Mouse (Mus musculus) hindbrain, embryonic 10.5 days (tissue): Measurements from ENCODE around the gene Unc13c. TPM values are rescaled to one million over a fixed set of nuclear protein-coding genes. Genes with fewer than 3 reads are reported as not detected.

ENCODE experiments used
- DNase-seq: peaks from one replicate; pipeline ENCODE4 v3.0.0-alpha.2; 2017; ENCODE audit warnings: low spot score
- H3K27ac ChIP-seq: fragments of 300-500 bp; sonication (generic); 2 replicates; pipeline ENCODE4 v1.5.1; 2016; ENCODE audit warnings: mild to moderate bottlenecking, moderate library complexity
- H3K27me3 ChIP-seq: fragments of 300-500 bp; sonication (generic); 2 replicates; pipeline ENCODE4 v1.6.1; 2016; ENCODE audit warnings: mild to moderate bottlenecking; ENCODE audit not compliant: poor library complexity, insufficient read depth, severe bottlenecking
- H3K36me3 ChIP-seq: fragments of 300-500 bp; sonication (generic); 2 replicates; pipeline ENCODE4 v1.6.1; 2016; ENCODE audit warnings: mild to moderate bottlenecking, moderate library complexity
- H3K4me1 ChIP-seq: fragments of 300-500 bp; sonication (generic); replicated peaks from 2 replicates; pipeline ENCODE4 v1.6.1; 2016; ENCODE audit warnings: mild to moderate bottlenecking
- H3K4me3 ChIP-seq: fragments of 300-500 bp; sonication (generic); 2 replicates; pipeline ENCODE4 v1.5.1; 2016; ENCODE audit warnings: mild to moderate bottlenecking, moderate library complexity
- H3K9me3 ChIP-seq: fragments of 300-500 bp; sonication (generic); 2 replicates; pipeline ENCODE4 v1.6.1; 2016; ENCODE audit warnings: mild to moderate bottlenecking, moderate library complexity
- WGBS: fragments of 180-500 bp; shearing (Covaris S2); methylation state at CpG from one replicate; pipeline ENCODE4 v1.1.7; 2016; 5-methylcytosine and 5-hydroxymethylcytosine counted together
- polyA plus RNA-seq: library from polyadenylated mRNA; unstranded; fragments of >200 nt; fragmentation: Nextera tagmentation; extraction: Ambion mirVana; gene quantifications from 2 replicates; pipeline ENCODE4 v1.2.1, GENCODE M21; 2016

Gene Unc13c
- polyA plus RNA-seq, 1 experiment from 2014 or later, result 0.30 TPM

DNA sequence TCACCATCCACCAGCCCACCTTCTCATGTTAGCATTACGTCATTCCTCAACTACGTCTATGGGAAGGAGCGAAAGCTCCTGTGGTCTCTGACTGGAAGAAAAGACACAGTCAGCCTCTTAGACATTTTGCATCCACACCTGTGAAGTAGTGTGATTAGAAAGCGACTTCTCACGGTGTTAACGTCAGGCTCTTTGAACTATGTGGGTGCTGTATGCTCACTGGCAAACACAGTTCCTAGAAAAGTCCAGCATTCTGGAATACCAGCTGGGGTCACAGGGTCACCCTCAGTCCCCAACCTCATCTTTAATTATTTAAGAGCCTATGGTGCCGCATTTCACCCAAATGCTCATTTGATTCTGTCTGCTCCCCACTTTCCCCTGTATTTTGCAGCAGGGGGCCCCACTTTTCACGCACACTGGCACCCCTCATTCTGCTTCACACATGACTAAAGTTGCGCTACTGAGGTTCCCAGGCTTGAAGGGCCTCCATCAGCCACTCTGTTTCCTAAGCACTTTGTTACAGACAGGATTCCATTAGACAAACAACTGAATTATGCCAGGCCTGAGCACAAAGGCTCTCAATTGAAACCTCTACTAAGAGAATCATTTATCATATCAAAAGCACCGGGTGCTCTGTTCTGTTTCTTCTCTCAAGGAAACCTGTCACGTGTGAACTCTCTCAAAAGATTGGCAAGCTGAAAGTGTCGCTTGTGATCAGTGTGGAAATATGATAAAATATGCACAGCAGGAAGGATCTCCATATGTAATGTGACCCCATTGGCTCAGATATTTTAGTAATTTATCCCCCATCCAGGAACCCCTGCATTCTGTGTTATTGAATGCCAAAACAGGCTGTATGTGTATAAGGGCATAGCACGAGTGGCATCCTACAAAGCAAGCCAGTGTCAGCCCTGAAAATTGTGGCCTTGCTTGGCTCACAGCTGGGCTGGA is 287.9 kb downstream of the Unc13c start:
- no peaks in the 10 kb centered on the region for H3K36me3 ChIP-seq
- peak overlapping the region; percentile 62 for H3K27ac ChIP-seq
- WGBS, result 61% methylated on average over 13 of the region's 13 CpGs
- peaks cover 5% of the 10 kb centered on the region; the same call in 1 of the 2 replicates for H3K27me3 ChIP-seq
- H3K9me3 ChIP-seq, result no peaks in the 10 kb centered on the region
- H3K4me1 ChIP-seq, result peaks cover 25% of the 10 kb centered on the region
- no peak for DNase-seq
- no peak overlapping the region for H3K4me3 ChIP-seq

DNA sequence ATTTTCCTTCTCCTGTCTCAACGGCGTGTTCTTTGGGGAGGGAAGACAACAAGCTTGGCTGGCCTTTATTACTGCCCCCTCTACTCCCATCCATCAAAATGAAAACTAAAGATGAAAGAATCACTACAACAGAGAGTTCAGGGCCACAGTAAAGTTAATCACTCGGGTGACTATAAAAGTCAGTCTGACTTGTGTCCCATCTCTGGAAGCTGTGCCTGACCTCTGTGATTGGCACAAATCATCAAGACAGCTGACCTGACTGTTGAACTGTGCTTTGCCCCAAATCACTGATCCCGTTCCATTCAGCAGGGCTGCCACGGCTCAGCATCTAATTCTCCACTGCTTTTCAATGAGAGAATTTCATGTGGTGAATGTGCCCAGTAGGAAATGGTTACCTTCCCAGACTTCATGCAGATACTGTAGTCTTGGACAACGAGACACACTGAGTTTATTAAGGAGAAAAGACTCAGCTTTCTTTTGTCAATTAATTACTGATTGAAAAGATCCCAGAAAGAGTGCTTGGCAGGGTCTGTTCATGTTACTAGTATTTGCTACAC is 297.0 kb downstream of the Unc13c start:
- Histone ChIP-seq H3K27ac (no peak overlapping the region), H3K36me3 (no peaks in the 10 kb centered on the region), H3K4me3 (no peak overlapping the region), H3K27me3 (no peaks in the 10 kb centered on the region), H3K9me3 (no peaks in the 10 kb centered on the region), H3K4me1 (peaks cover 6% of the 10 kb centered on the region)
- 54% methylated on average over 6 of the region's 6 CpGs for WGBS
- DNase-seq, result no peak

DNA sequence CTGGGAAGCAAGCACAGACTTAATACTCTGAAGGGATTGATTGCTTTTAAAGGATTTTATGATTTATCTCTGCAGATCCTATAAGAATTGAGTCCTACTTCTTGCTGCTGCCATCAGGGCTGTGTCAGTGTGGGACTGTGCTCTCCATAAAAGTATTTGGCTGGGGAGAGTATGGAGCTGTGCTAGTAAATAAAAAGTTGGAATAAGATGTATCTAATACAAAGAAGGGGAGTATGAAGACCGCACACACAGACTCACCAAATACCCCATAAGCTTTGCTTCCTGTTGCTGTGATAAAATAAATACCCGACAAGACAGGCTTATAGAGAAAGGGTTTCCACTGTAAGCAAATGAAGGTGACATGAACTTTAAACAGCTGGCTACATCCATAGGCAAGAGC is 298.7 kb downstream of the Unc13c start:
- Histone ChIP-seq H3K4me1 (no peaks in the 10 kb centered on the region), H3K27me3 (no peaks in the 10 kb centered on the region), H3K27ac (no peak overlapping the region), H3K36me3 (no peaks in the 10 kb centered on the region), H3K4me3 (no peak overlapping the region), H3K9me3 (no peaks in the 10 kb centered on the region)
- WGBS, result 91% methylated on average over 2 of the region's 2 CpGs
- DNase-seq, result no peak

DNA sequence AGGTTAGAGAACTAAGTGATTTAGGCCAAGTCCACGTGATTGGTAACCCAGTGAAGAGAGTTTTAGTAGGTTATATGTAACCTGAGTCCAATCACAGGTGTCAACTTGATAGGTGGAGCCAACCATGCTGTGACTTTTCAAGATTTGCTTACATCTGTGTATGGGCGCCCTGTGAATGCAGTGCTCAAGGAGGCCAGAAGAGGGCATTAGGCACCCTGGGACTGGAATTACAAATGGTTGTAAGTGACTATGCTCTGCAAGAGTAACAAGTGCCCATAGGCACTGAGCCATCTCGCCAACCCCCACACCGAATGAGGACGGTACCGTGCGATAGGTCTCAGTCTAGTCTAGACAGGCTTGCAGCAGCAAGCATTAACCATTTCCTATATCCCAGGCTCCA is 305.9 kb downstream of the Unc13c start:
- 87% methylated on average over 7 of the region's 7 CpGs for WGBS
- H3K9me3 ChIP-seq, result no peaks in the 10 kb centered on the region
- no peak for DNase-seq
- no peak overlapping the region for H3K27ac ChIP-seq
- H3K27me3 ChIP-seq, result no peaks in the 10 kb centered on the region
- no peak overlapping the region for H3K4me3 ChIP-seq
- peaks cover 11% of the 10 kb centered on the region for H3K4me1 ChIP-seq
- H3K36me3 ChIP-seq, result no peaks in the 10 kb centered on the region

DNA sequence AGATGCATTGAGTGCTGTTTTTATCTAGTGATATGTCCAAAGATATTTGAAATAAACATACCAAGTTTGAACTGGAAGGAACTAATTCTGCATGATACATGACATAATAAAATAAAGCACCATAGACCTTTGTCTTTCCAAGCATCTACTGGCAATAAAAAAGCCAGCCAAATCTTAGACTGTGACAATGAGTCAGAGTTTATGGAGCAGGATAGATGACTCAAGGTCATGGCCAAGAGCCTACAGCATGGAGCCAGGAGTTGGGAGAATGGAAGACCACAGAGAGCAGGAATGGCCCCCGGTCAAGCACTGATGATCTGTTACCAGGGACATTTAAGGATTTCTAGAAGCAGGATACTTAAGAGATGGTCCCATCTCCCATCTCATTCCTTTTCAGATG is 319.7 kb downstream of the Unc13c start:
- no peaks in the 10 kb centered on the region for H3K27me3 ChIP-seq
- no peak overlapping the region for H3K4me3 ChIP-seq
- H3K36me3 ChIP-seq, result no peaks in the 10 kb centered on the region
- H3K4me1 ChIP-seq, result no peaks in the 10 kb centered on the region
- no peaks in the 10 kb centered on the region for H3K9me3 ChIP-seq
- H3K27ac ChIP-seq, result no peak overlapping the region
- DNase-seq, result no peak
- WGBS, result 95% methylated on average over 1 of the region's 1 CpGs

DNA sequence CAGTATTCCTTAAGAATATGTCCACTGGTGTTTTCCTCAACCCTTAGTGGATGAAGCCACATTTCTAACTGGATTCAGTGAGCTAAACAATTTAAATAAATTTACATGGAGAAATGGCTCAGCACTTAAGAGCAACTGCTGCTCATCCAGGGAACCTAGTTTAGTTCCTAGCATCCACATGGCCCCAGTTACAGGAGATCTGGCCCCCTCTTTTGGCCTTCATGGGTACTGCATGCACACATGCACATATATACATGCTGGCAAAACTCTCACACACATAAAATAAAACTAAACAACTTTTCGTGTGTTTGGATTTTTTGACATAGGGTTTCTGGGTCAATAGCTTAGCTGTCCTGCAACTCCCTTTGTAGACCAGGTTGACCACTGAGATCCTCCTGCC is 330.6 kb downstream of the Unc13c start:
- Histone ChIP-seq H3K4me3 (no peak overlapping the region), H3K4me1 (no peaks in the 10 kb centered on the region), H3K9me3 (no peaks in the 10 kb centered on the region), H3K27ac (no peak overlapping the region), H3K36me3 (no peaks in the 10 kb centered on the region), H3K27me3 (no peaks in the 10 kb centered on the region)
- 93% methylated on average over 1 of the region's 1 CpGs for WGBS
- DNase-seq, result no peak

DNA sequence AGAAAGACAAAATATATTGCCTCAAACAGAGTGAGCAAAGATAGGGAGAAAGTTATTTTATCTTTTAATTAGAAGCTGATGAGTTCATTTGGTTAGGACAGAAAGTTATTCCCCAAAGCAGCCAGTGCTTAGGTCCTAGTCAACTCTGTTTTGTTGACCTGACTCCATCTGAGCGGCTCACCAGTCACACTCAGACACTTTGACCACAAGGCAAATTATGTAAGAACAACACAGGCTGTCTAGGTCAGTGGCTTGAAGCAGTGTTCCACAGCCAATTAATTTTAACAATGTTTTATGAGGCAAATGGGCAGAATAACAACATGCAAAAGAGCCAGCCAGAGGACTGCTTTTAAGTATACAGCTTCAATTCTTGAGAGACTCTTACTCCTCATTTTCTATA is 343.6 kb downstream of the Unc13c start:
- H3K4me3 ChIP-seq, result no peak overlapping the region
- H3K9me3 ChIP-seq, result no peaks in the 10 kb centered on the region
- H3K36me3 ChIP-seq, result no peaks in the 10 kb centered on the region
- 81% methylated on average over 1 of the region's 1 CpGs for WGBS
- H3K4me1 ChIP-seq, result no peaks in the 10 kb centered on the region
- DNase-seq, result no peak
- no peaks in the 10 kb centered on the region for H3K27me3 ChIP-seq
- H3K27ac ChIP-seq, result no peak overlapping the region

DNA sequence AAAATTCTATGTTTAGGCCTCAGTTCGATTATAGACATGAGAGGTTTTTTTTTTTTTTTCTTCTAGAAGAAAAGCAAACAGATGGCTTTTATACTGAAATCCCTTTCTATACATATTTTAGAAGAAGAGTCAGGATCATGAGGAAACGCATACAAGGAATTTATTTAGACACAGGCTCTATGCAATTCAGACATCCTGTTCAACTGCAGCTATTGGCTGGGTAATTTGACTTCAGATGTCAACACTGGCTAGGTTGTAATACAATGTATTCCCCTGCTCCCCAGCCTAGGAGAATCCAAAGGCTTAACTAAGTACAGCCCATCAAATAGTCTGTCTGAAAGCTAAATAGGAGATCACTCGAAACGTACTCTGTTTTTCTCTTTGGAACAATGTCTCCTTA is 355.9 kb downstream of the Unc13c start:
- 84% methylated on average over 4 of the region's 4 CpGs for WGBS
- no peaks in the 10 kb centered on the region for H3K27me3 ChIP-seq
- H3K9me3 ChIP-seq, result no peaks in the 10 kb centered on the region
- no peaks in the 10 kb centered on the region for H3K36me3 ChIP-seq
- no peak for DNase-seq
- no peak overlapping the region for H3K27ac ChIP-seq
- no peaks in the 10 kb centered on the region for H3K4me1 ChIP-seq
- H3K4me3 ChIP-seq, result no peak overlapping the region

DNA sequence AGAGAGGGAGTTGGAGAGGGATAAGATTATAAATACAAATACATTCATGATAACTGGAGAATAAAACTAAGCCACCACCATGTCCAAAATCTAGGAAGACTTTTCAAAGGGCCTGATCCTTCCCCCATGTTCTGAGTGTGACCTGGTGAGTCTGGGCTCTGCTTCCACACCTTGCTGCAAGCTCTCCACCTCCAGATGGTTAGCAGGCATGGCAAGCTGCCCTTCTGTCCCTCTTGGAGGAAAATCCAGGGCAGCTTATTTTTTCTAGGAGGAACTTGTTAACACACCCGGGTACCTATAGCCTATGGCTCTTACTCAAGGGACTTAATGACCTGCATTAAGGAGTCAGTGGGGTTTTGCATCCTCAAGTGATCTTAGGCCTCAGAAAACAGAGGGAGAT is 364.8 kb downstream of the Unc13c start:
- Histone ChIP-seq H3K4me1 (no peaks in the 10 kb centered on the region), H3K36me3 (no peaks in the 10 kb centered on the region), H3K4me3 (no peak overlapping the region), H3K27me3 (no peaks in the 10 kb centered on the region), H3K9me3 (no peaks in the 10 kb centered on the region), H3K27ac (no peak overlapping the region)
- DNase-seq, result no peak
- whole genome bisulfite sequencing, result 80% methylated on average over 1 of the region's 1 CpGs

DNA sequence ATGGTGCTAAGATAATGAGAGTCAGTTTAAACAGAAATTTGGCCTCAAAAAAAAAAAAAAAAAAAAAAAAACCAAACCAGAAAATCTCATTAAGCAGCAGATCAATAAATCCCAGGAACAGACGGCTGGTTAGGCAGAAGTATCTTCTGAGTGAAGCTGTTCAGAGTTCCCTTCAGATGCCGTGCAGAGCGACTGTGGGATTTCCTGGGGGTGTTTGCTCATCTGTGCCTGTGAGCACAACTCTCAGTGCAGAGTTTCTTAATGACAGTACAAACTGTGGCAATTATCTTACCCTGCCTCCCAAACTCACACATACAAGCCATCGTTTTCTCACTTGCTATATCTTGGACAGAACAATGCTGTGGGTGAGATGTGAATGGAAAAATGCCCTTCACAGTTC is 403.2 kb downstream of the Unc13c start:
- Histone ChIP-seq H3K27me3 (no peaks in the 10 kb centered on the region), H3K9me3 (0 out of 2 replicates have a peak, but pooled peaks cover 6% of the 10 kb centered on the region), H3K27ac (no peak overlapping the region), H3K4me1 (0 out of 2 replicates have a peak, but pooled peaks cover 3% of the 10 kb centered on the region), H3K36me3 (no peaks in the 10 kb centered on the region), H3K4me3 (no peak overlapping the region)
- 73% methylated on average over 4 of the region's 4 CpGs for WGBS
- no peak for DNase-seq

DNA sequence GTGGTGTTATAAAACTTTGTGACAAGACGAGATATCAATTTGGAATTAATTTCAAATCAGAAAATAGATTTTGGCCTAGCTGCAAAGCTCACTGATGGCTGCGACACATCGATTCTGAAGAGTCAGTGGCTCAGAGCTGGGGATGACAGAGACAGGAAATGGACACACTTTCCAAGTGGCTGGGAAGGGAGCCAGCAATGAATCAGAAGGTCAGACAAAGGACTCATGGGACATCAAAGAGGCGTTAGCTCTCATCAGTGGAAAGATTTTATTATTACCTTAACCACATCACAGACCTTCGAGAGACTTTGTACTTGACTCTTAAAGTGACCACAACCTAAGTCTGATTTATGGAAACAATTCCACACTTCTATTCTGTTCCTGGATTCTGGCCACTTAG is 408.7 kb downstream of the Unc13c start:
- no peak overlapping the region for H3K27ac ChIP-seq
- 80% methylated on average over 5 of the region's 5 CpGs for WGBS
- no peaks in the 10 kb centered on the region for H3K36me3 ChIP-seq
- DNase-seq, result no peak
- H3K27me3 ChIP-seq, result no peaks in the 10 kb centered on the region
- no peak overlapping the region for H3K4me3 ChIP-seq
- H3K9me3 ChIP-seq, result no peaks in the 10 kb centered on the region
- H3K4me1 ChIP-seq, result 0 out of 2 replicates have a peak, but pooled peaks cover 3% of the 10 kb centered on the region

DNA sequence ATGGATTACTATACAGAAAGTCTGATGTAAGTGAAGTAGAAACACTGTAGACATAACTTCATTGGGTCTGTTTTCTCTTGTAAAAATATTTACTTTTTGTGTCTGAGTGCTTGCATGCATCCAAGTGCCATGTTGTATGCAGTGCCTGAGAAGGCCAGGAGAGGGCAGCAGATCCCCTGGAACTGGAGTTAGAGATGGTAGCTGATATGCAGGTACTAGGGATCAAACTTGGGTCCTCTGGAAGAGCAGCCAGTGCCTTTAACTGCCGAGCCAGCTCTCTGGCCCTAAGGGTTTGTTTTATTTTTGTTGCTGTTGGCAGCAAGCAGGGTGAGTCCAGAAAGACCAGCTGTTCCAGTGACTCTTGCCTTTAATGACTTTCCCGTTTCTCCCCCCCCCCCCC is 411.0 kb downstream of the Unc13c start:
- WGBS, result 88% methylated on average over 2 of the region's 2 CpGs
- Histone ChIP-seq H3K27me3 (no peaks in the 10 kb centered on the region), H3K4me3 (no peak overlapping the region)

DNA sequence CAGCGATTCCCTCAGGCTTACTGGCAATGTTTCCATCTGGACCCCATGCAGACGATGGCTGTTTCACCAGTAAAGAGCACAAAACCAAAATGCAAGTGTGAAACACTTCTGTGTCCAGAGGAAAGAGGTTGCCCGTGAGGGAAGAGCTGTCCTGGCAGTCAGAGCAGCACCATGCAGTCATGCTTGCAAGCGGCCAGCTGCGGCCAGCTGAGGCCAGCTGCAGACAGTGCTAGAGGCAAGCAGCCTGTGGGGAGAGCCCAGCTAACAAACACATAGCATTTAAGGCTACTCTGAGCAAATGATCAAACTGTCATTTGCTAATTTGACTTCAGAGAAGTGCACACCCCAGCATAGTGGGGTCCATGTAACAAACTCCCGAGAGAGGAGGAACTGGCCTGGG is 413.4 kb downstream of the Unc13c start:
- no peak for DNase-seq
- no peaks in the 10 kb centered on the region for H3K36me3 ChIP-seq
- H3K9me3 ChIP-seq, result no peaks in the 10 kb centered on the region
- H3K27ac ChIP-seq, result no peak overlapping the region
- H3K4me1 ChIP-seq, result no peaks in the 10 kb centered on the region
- H3K4me3 ChIP-seq, result no peak overlapping the region
- WGBS, result 82% methylated on average over 6 of the region's 6 CpGs
- no peaks in the 10 kb centered on the region for H3K27me3 ChIP-seq

More for the DNA sequence above, 411.0 kb downstream of the Unc13c start:
- no peaks in the 10 kb centered on the region for H3K4me1 ChIP-seq
- DNase-seq, result peak; percentile 63
- no peaks in the 10 kb centered on the region for H3K9me3 ChIP-seq
- no peak overlapping the region for H3K27ac ChIP-seq
- no peaks in the 10 kb centered on the region for H3K36me3 ChIP-seq
